Mouse (Mus musculus) liver, postnatal 0 days (tissue): ENCODE data around the gene C130074G19Rik.

Experiments
- CTCF ChIP-seq: sonication (generic); IDR thresholded peaks from 2 replicates; pipeline ENCODE4 v1.5.1; 2016; ENCODE audit warnings: antibody characterized with exemption, low read depth
- EP300 ChIP-seq: IDR thresholded peaks from 2 replicates; pipeline ENCODE4 v1.6.1; 2016; ENCODE audit warnings: antibody characterized with exemption, low read depth, mild to moderate bottlenecking

DNA sequence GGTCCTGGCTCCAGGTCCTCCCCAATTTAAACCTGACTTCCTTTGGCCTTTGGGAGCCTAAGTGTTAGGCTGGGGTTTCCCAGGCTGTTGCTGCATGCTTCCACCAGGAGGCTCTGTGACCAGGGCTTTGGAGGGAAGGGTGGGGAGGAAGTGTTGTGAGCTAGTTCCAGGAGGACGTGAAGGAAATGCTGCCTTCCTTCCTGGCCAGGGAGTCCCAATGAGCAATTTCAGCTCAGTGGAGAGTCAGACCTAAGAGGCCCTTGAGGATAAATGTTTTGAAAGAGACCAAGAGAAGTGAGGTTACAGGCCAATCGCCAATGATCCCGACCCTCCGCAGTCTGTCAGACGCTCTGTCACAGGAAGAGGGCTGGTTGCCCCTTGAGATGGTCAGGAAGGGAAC lies 29.7 kb downstream of the C130074G19Rik start:
- TF ChIP-seq CTCF: peak; percentile 91
- TF ChIP-seq EP300: no peak
